Mouse (Mus musculus) MEL (cell line): ENCODE data around the gene Spint3.

Source experiments
- CHD2 ChIP-seq: IDR thresholded peaks from 2 replicates; pipeline ENCODE4 v1.6.1; 2011; ENCODE audit warnings: low read length, improper control_type of control experiment
- CTCF ChIP-seq, 3 experiments: IDR thresholded peaks in 2 of 3; conservative IDR thresholded peaks in 1 of 3; 2 replicates each; pipeline ENCODE4 v1.5.1; 2011 to 2012; ENCODE audit warnings: low read length in 3 of 3, low read depth in 2 of 3, mild to moderate bottlenecking in 2 of 3, improper control_type of control experiment in 1 of 3, inconsistent platforms in 1 of 3, mixed read lengths in 1 of 3, moderate library complexity in 1 of 3; ENCODE audit not compliant: control insufficient read depth in 1 of 3, insufficient read depth in 1 of 3, poor library complexity in 1 of 3, severe bottlenecking in 1 of 3
- NRF1 ChIP-seq: IDR thresholded peaks from 2 replicates; pipeline ENCODE4 v1.6.1; 2014; ENCODE audit warnings: low read depth, mild to moderate bottlenecking, inconsistent platforms, low read length, improper control_type of control experiment, moderate library complexity; ENCODE audit not compliant: poor library complexity, insufficient read depth, severe bottlenecking
- POLR2A ChIP-seq, 2 experiments: IDR thresholded peaks; 2 replicates each; pipeline ENCODE4 v1.6.1; 2011 to 2012; ENCODE audit warnings: low read length in 2 of 2, mild to moderate bottlenecking in 2 of 2, control low read depth in 1 of 2, improper control_type of control experiment in 1 of 2, low read depth in 1 of 2, moderate library complexity in 1 of 2; ENCODE audit not compliant: control insufficient read depth in 1 of 2, insufficient read depth in 1 of 2, poor library complexity in 1 of 2
- POLR2AphosphoS5 ChIP-seq: IDR thresholded peaks from 2 replicates; pipeline ENCODE4 v1.6.1; 2012; ENCODE audit warnings: low read depth, borderline replicate concordance, mild to moderate bottlenecking, inconsistent platforms, low read length, moderate library complexity, mixed read lengths
- TAL1 ChIP-seq: IDR thresholded peaks from 2 replicates; pipeline ENCODE4 v1.6.1; 2012; ENCODE audit warnings: mild to moderate bottlenecking, inconsistent platforms, low read length, moderate library complexity, mixed read lengths
- TCF12 ChIP-seq: IDR thresholded peaks from 2 replicates; pipeline ENCODE4 v1.6.1; 2014; ENCODE audit warnings: low read depth, mild to moderate bottlenecking, inconsistent platforms, low read length, improper control_type of control experiment, moderate library complexity
- UBTF ChIP-seq: IDR thresholded peaks from 2 replicates; pipeline ENCODE4 v1.6.1; 2012; ENCODE audit warnings: low read depth, mild to moderate bottlenecking, inconsistent platforms, low read length, improper control_type of control experiment, moderate library complexity, borderline replicate concordance; ENCODE audit not compliant: insufficient read depth
- USF2 ChIP-seq, 2 experiments: IDR thresholded peaks; 2 replicates each; pipeline ENCODE4 v1.6.1; 2011 to 2012; ENCODE audit warnings: improper control_type of control experiment in 2 of 2, low read length in 2 of 2, borderline replicate concordance in 1 of 2, inconsistent platforms in 1 of 2, low read depth in 1 of 2, mild to moderate bottlenecking in 1 of 2; ENCODE audit not compliant: insufficient read depth in 1 of 2
- ZC3H11A ChIP-seq: IDR thresholded peaks from 2 replicates; pipeline ENCODE4 v1.6.1; 2012; ENCODE audit warnings: low read depth, mild to moderate bottlenecking, inconsistent platforms, low read length, improper control_type of control experiment
- ZMIZ1 ChIP-seq: IDR thresholded peaks from 2 replicates; pipeline ENCODE4 v1.6.1; 2012; ENCODE audit warnings: low read depth, mild to moderate bottlenecking, inconsistent platforms, low read length, improper control_type of control experiment, moderate library complexity

GRCm38 (mm10) chr2:164542132-164542531 lies 31.1 kb downstream of the Spint3 start:
- TF ChIP-seq POLR2A (IDR thresholded peaks at IDR 0.05; ENCODE audit: control insufficient read depth in 1 of 2, insufficient read depth in 1 of 2, low read depth in 1 of 2, low read length in 2 of 2, poor library complexity in 1 of 2) (no peak), CTCF (IDR thresholded peaks at IDR 0.05 in 2 of 3, conservative IDR thresholded peaks at IDR 0.05 in 1 of 3; ENCODE audit: control insufficient read depth in 1 of 3, insufficient read depth in 1 of 3, low read depth in 2 of 3, low read length in 3 of 3, poor library complexity in 1 of 3, severe bottlenecking in 1 of 3) (no peak), UBTF (no peak), POLR2AphosphoS5 (no peak), NRF1 (no peak), CHD2 (no peak), ZC3H11A (no peak), ZMIZ1 (no peak), USF2 (IDR thresholded peaks at IDR 0.05; ENCODE audit: borderline replicate concordance in 1 of 2, insufficient read depth in 1 of 2, low read depth in 1 of 2, low read length in 2 of 2) (no peak), TAL1 (no peak), TCF12 (no peak)
